Mouse (Mus musculus): ENCODE data around the gene Prdx2.

Gene Prdx2

GRCm38 (mm10) chr8:84969241-84970134 is at the start of gene Prdx2, which contains the start of the genes Gm49661 and Rnaseh2a:
Gene Prdx2, plus strand, starts transcription at chr8:84969587.
Gene Gm49661, minus strand, starts transcription at chr8:84969433.
Gene Rnaseh2a, minus strand, starts transcription at chr8:84969767.
- peak; percentile 81 for DNase-seq (ENCODE audit: low spot score)

- DNase-seq (ENCODE audit: low spot score) = no peak
Measured at GRCm38 (mm10) chr8:84921596-84921995, 47.8 kb upstream of the Prdx2 start.

GRCm38 (mm10) chr8:84925557-84925956 is 43.8 kb upstream of the Prdx2 start:
- no peak for DNase-seq (ENCODE audit: low spot score)

- DNase-seq (ENCODE audit: low spot score) = no peak
Measured at GRCm38 (mm10) chr8:84927513-84927912, 41.9 kb upstream of the Prdx2 start.

GRCm38 (mm10) chr8:84928456-84929306 is 40.7 kb upstream of the Prdx2 start:
- DNase-seq (ENCODE audit: low spot score) = peak; percentile 65

- no peak for DNase-seq (ENCODE audit: low spot score)
Measured at GRCm38 (mm10) chr8:84930582-84930981, 38.8 kb upstream of the Prdx2 start.

GRCm38 (mm10) chr8:84933767-84934559 is 35.4 kb upstream of the Prdx2 start:
- no peak for DNase-seq (ENCODE audit: low spot score)

- no peak for DNase-seq (ENCODE audit: low spot score)
Measured at GRCm38 (mm10) chr8:84934860-84935259, 34.5 kb upstream of the Prdx2 start.

- no peak for DNase-seq (ENCODE audit: low spot score)
Measured at GRCm38 (mm10) chr8:84935489-84935888, 33.9 kb upstream of the Prdx2 start.

GRCm38 (mm10) chr8:84936041-84936961 is 33.1 kb upstream of the Prdx2 start:
- DNase-seq (ENCODE audit: low spot score) = no peak

GRCm38 (mm10) chr8:84936962-84937546 is 32.3 kb upstream of the Prdx2 start, which contains the start of gene Mast1:
Gene Mast1, minus strand, starts transcription at chr8:84937359.
- DNase-seq (ENCODE audit: low spot score) = peak; percentile 67

GRCm38 (mm10) chr8:84937620-84938485 is 31.5 kb upstream of the Prdx2 start:
- DNase-seq (ENCODE audit: low spot score) = no peak

- no peak for DNase-seq (ENCODE audit: low spot score)
Measured at GRCm38 (mm10) chr8:84943699-84944098, 25.7 kb upstream of the Prdx2 start.

- no peak for DNase-seq (ENCODE audit: low spot score)
Measured at GRCm38 (mm10) chr8:84944478-84945160, 24.8 kb upstream of the Prdx2 start.

GRCm38 (mm10) chr8:84945235-84945632 is 24.2 kb upstream of the Prdx2 start:
- no peak for DNase-seq (ENCODE audit: low spot score)

- DNase-seq (ENCODE audit: low spot score) = no peak
Measured at GRCm38 (mm10) chr8:84945633-84946527, 23.5 kb upstream of the Prdx2 start.

GRCm38 (mm10) chr8:84946528-84947240 is 22.7 kb upstream of the Prdx2 start, which contains the start of gene Rtbdn:
Gene Rtbdn, plus strand, starts transcription at chr8:84946991.
- no peak for DNase-seq (ENCODE audit: low spot score)
